Mouse (Mus musculus) right cerebral cortex, postnatal 25 days (tissue): ENCODE data around the gene Cln3.
A peak's percentile ranks its signal among the peaks of the same experiment; 100 is the strongest.

ENCODE experiments used
- DNase-seq: peaks from one replicate; pipeline ENCODE4 v3.0.0; 2022

Gene Cln3

DNA sequence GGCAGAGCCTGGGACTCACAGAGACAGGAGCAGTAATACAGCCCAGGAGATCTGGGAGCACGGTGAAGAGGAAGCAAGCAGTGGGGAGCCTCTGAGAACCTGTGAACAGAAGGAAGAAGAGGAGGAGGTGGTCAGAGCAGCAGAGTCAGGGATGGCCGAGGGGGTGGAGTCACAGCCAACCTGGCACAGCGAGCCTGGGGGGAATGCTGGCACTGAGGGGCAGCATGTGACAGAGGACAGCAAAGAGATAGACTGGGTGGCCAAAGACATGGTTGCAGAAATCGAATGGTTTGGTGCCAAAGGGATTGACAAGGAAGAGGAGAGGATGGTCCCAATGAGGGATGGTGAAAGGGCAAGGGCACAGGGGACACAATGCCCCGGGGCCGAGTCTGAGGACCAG is at the start of gene Cln3:
Gene Cln3, minus strand, starts transcription at position 101 of the 400 bp plus-strand sequence.
- DNase-seq, result no peak

DNA sequence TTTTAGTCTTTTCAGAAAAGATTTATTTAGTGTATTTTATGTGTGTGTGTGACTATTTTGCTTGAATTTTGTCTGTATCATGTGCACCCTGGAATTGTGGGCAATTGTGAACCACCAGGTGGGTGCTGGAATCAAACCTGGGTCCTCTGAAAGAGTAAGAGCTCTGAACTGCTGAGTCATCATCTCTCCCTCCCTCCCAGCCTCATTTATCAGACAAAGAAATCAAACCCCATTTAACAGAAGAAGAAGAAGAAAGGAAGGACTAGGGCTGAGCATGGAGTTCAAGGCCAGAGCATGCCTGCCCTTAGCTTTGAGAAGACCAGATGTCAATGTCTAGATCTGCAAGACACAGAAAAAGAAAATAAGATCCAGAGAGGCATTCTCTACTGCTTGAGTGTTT is 49.8 kb upstream of the Cln3 start:
- DNase-seq, result no peak

DNA sequence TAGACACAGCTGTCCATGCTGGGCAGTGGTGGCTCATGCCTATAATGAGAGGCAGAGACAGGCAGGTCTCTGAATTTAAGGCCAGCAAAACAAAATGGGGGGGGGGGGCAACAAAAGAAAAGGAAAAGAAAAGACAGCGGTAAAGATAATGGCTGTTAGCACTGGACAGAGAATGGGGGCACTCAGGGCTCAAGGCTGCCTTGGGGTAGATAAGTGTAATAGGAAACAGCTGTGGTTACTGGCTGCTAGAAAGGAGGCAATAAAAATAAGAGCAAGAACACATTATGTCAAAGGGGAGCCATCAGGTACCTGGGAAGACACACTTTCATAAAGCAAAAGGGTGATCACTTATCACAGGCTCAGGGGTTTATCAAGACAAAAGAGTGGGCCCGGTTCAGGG is 46.9 kb upstream of the Cln3 start:
- no peak for DNase-seq

DNA sequence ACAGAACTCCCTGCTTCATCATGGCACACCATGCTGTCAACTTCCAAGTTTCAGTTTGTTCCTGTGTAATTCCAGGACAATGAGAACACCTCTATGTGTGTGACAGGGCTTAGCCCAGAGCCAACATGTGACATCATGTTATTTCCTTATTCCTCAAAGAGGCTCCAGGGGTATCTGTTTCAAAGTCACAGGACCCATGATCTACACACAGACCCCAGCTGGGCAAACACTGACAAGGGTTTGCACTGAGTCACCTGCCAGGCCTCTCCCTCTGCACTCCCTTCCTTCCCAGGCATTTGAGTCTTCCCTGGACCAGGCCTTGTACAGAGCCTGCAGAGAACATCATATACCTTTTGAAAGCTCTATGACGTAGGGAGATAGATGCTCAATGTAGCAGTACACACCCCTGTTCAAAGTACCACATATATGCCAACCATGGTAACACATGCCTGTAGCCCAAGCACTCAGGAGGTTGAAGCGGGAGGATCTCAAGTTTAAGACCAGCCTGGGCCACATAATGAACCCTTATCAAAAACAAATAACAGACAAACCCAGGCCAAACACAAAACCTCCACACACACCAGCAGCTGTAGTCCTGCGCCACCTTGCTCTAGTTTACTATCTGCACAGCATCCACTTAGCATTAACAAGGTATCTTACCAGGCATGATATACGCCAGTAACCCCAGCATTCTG is 45.4 kb upstream of the Cln3 start, which contains the start of gene Nupr1:
Gene Nupr1, minus strand, starts transcription at position 38 of the 695 bp plus-strand sequence.
- no peak for DNase-seq

DNA sequence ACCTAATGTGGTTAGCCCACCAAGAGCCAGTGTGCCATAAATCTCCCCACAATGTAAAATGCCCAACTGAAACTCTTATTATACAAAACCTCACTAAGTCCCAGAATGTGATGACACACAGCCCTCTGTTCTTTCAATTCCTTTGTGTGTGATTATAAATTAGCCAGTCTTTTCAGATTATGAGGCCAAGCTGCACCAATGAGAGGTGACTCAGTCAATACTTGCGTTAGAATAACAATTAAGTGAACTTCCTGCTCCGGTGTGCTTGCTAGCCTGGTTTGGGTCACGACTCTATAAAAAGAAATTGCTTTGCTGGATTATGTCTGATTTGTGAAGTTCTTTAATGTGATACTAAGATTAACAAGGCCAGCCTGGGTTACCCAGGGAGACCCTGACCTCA is 44.3 kb upstream of the Cln3 start:
- no peak for DNase-seq

DNA sequence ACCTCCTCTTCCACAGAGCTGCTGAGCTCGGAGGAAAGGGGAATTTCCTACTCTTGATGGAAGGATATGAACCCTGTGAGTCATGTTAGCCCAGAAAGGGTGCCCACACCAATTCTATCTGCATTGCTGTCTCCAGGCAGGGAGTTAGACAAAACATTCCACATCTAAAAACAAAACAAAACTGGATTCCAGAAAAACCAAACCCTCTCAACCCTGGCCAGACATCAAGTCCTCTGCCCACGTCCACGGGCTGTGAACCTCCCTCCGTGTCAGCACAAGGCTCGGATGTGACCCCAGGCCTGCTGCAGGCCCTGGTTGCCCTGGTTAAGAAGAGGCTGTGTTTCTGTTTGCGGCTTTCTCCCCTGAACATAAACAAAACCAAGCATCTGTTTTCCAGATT is 42.5 kb upstream of the Cln3 start:
- DNase-seq, result no peak

DNA sequence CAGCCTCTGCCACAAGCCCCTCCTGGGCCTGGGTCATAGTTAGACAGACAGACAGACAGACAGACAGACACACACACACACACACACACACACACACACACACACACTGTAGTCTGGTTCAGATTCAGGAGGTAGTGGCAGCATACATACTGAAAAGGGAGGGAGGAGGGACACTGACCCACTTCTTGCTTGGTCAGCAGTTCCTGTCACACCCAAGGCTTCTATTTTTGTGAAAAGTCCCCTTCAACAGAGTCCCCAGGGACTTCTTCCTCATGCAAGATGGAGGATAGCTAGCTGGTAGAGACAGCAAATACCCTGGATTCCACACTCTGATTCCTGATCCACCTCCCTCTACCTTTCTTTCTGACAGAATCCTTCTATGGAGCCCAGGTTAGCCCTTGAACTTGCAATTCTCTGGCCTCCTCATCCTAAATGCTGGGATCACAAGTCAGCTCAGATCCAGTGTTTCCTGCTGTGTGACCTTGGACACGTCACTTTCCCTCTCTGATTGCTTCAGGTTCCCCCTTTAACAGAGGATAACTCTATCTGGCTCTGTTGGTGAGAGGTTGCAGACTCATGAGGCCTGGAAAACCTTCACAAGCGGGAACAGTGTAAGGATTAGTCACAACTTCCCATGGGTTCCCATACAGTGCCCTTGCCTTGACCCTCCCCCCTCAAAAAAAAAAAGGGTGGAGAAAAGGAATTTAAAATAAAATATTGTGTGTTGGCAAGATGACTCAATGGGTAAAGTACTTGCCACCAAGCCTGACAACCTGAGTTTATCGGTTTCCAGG is 40.4 kb upstream of the Cln3 start:
- no peak for DNase-seq

DNA sequence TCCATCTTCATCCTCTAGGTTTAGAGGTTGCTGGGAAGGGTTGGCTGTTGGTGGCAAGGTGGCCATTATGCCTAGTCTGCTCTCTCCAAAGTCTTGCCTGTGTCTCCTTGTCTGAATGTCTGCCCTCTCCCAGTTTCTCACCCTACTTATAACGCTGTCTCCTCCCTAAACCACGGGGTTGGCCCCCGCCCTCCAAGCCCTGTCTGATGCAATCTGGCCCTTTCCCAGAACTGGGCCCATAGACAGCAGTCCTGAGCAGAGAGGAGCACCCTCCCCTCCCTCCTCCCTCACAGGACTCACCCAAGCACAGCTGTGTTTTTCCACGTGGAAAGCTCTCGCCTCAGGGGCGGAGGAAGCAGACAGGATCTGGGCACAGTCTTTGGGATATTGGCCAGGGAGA is 39.8 kb upstream of the Cln3 start:
- DNase-seq, result peak; percentile 29

DNA sequence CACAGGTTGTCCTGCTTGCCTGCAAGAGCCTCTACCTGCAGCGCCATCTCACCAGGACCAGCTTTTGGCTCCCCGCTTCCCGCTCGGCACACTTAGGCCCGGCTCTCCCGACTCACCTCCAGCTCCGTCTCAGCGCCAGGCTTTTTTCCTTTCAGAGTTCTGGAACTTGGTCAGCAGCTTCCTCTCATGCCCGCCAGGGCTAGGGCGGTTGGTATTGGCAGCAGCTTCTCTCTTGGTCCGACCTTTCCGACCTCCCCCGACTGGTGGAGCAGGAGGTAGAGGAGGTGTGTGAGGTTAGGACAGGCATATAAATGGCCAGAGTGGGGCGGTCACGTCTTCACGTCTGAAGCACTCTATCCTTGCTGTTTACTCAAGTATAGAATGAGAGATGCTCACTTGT is 39.2 kb upstream of the Cln3 start:
- DNase-seq, result no peak

DNA sequence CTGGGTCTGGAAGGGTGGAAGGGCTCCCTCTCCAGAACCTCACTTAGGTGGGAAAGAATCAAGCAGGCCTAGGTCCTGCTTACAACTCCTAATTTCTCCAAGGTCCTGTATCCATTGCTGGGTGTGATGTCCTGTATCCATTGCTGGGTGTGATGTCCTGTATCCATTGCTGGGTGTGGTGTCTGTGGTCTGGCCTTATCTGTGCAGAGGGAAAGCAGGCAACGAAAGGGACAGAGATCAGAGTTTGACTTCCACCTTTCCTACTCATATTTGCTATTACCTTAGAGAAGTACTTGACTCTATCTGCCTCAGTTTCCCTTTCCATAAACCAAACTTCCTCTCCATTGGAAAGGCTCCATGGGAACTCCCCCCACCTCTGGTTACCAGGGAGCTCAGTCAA is 37.8 kb upstream of the Cln3 start:
- no peak for DNase-seq

DNA sequence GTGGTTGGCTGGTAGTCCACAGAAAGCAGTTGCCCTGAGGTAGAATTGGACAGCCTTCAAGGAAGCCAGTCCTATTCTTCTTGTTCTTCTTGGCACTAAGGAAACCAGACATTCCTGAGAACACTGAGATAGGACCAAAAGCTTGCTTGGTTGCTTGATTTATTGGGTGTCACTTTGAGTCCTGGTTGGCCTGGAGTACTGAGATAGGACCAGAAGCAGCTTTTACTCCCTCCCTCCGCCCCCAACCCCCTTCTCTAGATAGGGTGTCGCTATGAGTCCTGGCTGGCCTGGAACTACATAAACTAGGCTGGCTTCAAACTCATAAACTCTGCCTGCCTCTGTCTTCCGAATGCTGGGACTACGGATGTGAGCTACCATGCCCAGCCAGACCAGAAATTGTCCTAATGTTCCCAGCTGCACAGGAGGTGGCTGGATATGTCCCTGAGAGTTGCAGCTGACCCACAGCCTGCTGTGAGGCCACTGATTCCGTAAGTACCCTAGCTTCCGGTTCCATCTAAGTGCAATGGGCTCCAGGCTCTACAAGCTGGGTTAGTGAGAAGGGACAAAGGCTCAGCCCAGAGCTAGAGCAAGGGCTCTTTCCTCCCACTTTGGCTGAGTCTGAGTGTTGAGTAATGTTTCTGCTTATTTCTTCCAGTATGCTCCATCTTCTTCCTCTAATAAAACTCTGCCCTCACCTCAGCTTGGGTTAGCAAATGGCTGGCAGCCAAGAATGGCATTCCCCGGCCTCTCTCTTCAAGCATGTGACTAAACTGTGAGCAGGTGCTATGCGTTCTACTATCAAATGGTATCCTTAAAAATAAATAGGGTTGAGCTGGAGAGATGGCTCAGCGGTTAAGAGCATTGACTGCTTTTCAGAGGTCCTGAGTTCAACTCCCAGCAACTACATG is 36.1 kb upstream of the Cln3 start:
- DNase-seq, result no peak

DNA sequence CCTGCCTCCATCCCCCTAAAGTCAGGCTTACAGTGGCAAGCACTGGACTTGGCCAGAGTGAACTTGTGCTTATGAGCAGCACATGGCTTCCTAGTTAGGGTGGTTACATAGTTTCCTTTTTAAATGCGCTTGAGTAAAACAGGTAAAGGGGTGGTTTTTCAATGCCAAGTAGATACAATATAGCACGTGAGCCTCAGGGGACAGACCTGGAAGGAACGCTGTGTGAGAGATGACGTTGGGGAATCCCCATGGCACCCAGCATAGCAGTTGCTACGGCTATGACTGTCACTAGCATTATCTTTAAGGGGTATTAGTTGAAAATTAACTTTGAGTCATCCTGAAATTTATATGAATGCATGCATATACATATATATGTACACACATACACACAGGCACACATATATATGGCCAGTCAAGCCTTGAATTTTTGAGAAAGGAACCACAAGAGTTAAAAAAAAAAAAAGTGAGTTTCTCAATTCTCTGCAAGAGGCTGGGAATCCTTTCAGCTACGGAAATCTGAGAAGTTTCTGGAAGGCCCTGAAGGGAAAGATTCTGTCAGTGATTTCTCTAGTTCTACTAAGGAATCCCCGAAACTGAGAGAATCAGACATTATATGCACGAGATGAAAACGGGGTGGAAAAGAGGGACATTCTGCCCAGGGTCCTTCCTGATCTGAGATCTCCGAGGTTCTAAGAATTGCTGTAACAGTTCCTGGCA is 34.1 kb upstream of the Cln3 start:
- DNase-seq, result no peak

DNA sequence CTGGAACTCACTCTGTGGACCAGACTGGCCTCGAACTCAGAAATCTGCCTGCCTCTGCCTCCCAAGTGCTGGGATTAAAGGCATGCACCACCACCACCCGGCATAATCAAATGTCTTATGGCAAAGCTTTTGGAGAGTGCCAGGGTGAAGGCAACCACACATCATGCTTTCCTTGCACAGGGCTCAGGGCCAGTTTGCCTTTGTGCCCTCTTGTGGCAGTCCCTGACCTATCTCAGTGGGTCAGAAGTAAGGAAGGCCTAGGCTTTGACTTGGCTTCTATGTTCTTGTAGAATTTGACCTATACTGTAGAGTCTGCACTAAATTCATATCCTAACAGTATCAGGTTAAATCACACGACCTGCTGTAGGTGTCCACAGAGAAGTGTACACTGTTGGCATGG is 31.1 kb upstream of the Cln3 start:
- no peak for DNase-seq

DNA sequence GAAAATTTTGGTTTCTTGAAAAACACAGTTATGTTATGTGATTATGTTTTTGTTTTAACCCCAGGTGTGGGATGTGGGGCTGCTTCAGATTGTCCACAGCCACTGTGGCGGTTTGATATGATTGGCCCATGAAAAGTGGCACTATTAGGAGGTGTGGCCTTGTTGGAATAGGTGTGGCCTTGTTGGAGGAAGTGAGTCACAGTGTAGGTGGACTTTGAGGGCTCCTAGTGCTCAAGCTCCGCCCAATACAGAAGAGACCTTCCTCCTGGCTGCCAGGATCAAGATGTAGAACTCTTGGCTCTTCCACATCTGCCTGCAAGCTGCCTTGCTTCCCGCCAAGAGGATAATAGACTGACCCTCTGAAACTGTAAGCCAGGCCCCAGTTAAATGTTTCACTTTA is 27.1 kb upstream of the Cln3 start:
- DNase-seq, result no peak

DNA sequence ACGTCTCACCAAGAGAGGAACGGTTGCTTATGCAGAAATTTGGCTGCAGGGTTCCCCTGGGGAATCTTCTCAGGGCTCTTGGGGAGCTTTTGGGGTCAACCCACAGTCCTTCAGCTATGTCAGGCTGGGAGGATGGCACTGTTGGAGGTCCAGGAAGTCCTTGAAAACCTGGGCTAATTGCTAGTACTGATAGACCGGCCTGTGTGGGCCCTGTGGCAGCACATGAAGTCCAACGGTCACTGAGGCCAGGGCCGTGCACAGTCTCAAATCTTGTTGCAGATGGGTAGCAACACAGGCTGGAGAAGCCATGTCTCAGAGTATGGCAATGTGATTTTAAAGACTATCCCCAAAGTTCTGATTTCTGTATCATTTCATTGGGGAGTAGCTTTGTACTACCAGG is 22.2 kb upstream of the Cln3 start:
- DNase-seq, result no peak

DNA sequence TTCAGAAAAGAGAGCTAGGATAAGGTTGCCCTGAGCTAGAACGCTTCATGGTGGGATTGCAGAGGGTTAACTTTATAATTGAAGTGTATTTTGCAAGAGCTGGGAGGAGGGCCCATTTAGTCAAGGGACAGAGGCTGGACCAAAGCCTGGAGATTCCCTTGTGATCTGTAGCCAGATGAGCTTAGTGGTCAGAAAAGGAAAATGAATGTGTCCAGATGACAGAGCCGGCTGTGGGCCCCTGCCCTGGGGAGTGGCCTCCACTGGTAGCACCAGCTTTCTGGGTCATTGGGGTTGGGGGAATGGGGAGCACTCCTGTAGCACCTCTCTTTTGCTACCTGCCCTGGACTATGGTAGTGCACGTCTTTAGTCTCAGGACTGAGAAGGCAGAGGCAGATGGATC is 21.4 kb upstream of the Cln3 start:
- no peak for DNase-seq

DNA sequence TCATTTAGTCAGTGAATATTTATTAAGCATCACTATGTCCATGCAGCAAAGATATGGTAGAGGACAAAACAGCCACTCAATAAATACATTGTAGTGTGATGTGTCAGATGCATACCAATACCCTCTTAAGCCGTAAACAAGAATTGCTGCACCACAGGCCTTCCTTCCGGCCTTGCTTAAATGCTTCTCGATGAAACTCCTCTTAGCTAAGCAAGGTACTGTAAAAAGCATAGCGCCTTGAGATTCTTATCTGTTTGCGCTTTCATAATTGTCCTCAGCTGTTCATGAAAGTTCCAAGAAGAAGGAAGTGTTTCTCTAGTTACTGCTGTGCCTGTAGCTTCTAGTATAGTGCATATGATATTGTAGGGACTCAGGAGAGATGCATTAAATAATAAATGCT is 21.0 kb upstream of the Cln3 start:
- DNase-seq, result no peak

DNA sequence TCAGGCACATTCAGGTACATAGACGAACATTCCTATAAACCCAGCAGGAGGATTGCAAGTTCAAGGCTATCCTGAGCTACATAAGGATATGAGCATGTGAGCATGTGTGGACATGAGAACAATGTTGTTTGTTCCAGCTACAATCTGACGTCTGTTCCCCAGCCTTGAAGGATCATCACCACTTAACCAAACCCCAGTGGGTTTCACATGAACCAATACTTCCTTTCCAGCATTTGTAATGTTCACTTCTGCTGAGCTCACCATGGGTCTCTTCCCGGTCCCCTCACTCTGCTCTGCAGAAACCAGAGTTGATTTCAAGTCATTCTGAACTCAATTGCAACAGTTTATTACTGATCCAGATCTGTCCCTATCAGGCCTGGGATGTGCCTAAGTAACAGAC is 17.0 kb upstream of the Cln3 start:
- no peak for DNase-seq

DNA sequence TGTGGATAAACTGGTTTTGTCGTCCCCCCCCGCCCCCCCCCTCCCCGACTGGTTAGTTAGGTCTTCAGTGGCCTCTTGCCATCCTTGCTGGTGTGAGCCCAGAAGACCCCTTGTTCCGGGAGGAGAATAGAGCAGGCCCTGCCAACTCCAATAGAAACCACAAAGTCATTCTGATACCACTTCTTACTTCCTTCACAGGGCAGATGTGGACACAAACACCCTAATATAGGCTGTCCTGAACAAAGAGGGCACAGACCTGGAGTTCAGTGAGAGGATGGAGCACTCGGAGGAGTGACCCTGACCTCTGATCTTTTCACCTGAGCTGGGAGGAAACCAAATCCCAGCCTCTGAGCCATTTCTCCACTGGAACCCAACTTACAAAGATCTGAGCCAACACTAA is 16.3 kb upstream of the Cln3 start:
- no peak for DNase-seq

DNA sequence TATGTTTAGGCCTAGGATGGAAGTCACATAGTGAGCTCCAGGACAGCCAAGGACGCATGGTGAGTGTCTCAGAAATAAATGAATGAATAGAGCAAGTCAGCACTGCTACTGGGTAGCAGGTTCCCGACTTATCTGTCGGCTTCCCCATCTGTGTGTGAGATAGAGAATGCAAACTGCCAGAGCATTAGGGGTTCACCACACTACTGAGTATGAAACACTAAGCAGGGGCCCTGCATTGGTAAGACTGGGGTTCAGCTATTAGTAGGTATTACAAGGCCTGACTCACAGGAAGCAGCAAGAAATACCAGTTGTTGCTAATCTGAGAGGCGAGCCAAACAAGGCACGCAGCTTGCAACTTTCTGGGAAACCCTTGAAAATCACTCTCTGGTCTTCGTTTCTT is 13.3 kb upstream of the Cln3 start:
- DNase-seq, result no peak

DNA sequence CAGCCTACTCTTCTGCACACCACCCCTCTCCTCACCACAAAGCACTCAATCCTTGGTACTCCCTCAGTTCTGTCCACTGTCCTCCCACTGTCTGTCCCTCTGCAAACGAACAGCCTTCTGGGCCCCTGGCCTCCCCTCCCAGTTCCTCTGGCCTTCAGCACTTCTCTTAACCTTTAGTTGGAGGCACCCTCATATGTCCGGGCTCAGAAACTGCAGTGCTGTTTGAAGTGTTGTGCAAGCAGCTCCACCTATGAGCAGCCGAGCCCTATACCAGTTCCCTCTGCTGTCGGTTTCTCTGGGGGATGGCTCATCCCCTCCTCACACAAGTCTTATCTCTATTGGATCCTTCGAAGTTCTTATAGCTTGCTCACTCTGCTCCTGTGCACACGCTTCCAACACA is 10.8 kb upstream of the Cln3 start:
- DNase-seq, result no peak

DNA sequence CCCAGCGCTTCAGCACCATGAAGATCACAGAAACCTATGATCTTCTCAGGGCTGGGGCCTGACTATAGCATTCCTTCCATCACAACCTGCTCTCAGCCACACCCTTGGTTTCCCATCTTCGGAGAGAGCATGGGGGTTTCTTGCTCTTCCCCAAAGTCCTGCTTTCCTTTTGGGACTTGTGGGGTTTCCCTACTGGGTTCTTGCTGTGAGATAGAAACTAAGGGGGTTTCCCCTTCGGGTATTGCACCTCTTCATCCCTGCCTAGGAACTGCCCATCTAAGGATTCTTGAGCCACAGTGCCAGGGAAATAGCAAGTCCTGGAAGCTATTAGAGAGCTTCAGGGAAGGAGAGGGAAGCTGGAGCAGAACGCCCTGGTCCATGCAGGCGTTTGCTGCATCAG is 10.3 kb upstream of the Cln3 start:
- no peak for DNase-seq
